Mouse (Mus musculus) activated CD4-positive, CD25-positive, alpha-beta regulatory T cell (primary cell): ENCODE measurements around the gene Dph6. TPM values are rescaled to one million over a fixed set of nuclear protein-coding genes. Genes with fewer than 3 reads are reported as not detected.

Source experiments
- polyA plus RNA-seq, 2 experiments: library from polyadenylated mRNA; unstranded; fragments of 100-300 nt; shearing (Covaris generic); gene quantifications; one replicate each; pipeline ENCODE4 v1.2.1; 2017

Gene Dph6
- polyA plus RNA-seq: 10 to 100 TPM; 14.5 to 21.2 TPM

GRCm38 (mm10) chr2:114654365-114655239 lies at the start of gene Dph6:
Gene Dph6 (minus strand): TSS chr2:114654964.

